Mouse (Mus musculus) MEL (cell line): ENCODE measurements around the gene Tuba1a. TPM values are rescaled to one million over a fixed set of nuclear protein-coding genes. Genes with fewer than 3 reads are reported as not detected.

Source experiments
- DNase-seq: peaks from one replicate; pipeline ENCODE4 v3.0.0; 2011; ENCODE audit warnings: low read depth, low spot score
- H3K27ac ChIP-seq: 2 replicates; pipeline ENCODE4 v1.5.1; 2012; ENCODE audit warnings: low read depth, mild to moderate bottlenecking, control low read depth, low read length, moderate library complexity; ENCODE audit not compliant: control insufficient read depth
- H3K27me3 ChIP-seq, 2 experiments: fragments of 150-350 bp in 1 of 2; sonication (generic) in 1 of 2; 2 replicates each; pipeline ENCODE4 v1.6.1; 2012; ENCODE audit warnings: low read length in 2 of 2, mild to moderate bottlenecking in 2 of 2, improper control_type of control experiment in 1 of 2, moderate library complexity in 1 of 2; ENCODE audit not compliant: insufficient read depth in 2 of 2, control insufficient read depth in 1 of 2
- H3K36me3 ChIP-seq, 2 experiments: 2 replicates each; pipeline ENCODE4 v1.6.1; 2012 to 2014; ENCODE audit warnings: low read length in 2 of 2, improper control_type of control experiment in 1 of 2, inconsistent platforms in 1 of 2, mild to moderate bottlenecking in 1 of 2; ENCODE audit not compliant: insufficient read depth in 2 of 2, control insufficient read depth in 1 of 2
- H3K4me1 ChIP-seq, 2 experiments: fragments of 150-350 bp in 1 of 2; sonication (generic) in 1 of 2; 2 replicates each; pipeline ENCODE4 v1.6.1; 2012; ENCODE audit warnings: low read length in 2 of 2, improper control_type of control experiment in 1 of 2, mild to moderate bottlenecking in 1 of 2; ENCODE audit not compliant: insufficient read depth in 2 of 2, control insufficient read depth in 1 of 2
- H3K4me3 ChIP-seq, 2 experiments: fragments of 150-350 bp in 1 of 2; sonication (generic) in 1 of 2; 2 replicates each; pipeline ENCODE4 v1.5.1; 2012; ENCODE audit warnings: low read depth in 2 of 2, low read length in 2 of 2, mild to moderate bottlenecking in 2 of 2, moderate library complexity in 2 of 2, control low read depth in 1 of 2, improper control_type of control experiment in 1 of 2; ENCODE audit not compliant: control insufficient read depth in 1 of 2, insufficient read depth in 1 of 2
- H3K79me2 ChIP-seq: 2 replicates; pipeline ENCODE4 v1.6.1; 2012; ENCODE audit warnings: mild to moderate bottlenecking, low read length, moderate library complexity; ENCODE audit not compliant: control insufficient read depth, poor library complexity, insufficient read depth
- H3K9ac ChIP-seq: 2 replicates; pipeline ENCODE4 v1.6.1; 2012; ENCODE audit warnings: low read depth, mild to moderate bottlenecking, control low read depth, low read length, moderate library complexity; ENCODE audit not compliant: control insufficient read depth, poor library complexity, severe bottlenecking
- H3K9me3 ChIP-seq: fragments of 150-350 bp; sonication (generic); replicated peaks from 2 replicates; pipeline ENCODE4 v1.6.1; 2012; ENCODE audit warnings: mild to moderate bottlenecking, low read length, improper control_type of control experiment, moderate library complexity; ENCODE audit not compliant: insufficient read depth
- BHLHE40 ChIP-seq: IDR thresholded peaks from 2 replicates; pipeline ENCODE4 v1.6.1; 2012; ENCODE audit warnings: low read depth, mild to moderate bottlenecking, inconsistent platforms, low read length, improper control_type of control experiment, borderline replicate concordance
- CHD1 ChIP-seq: IDR thresholded peaks from 2 replicates; pipeline ENCODE4 v1.6.1; 2012; ENCODE audit warnings: low read depth, mild to moderate bottlenecking, inconsistent platforms, low read length, improper control_type of control experiment
- CHD2 ChIP-seq: IDR thresholded peaks from 2 replicates; pipeline ENCODE4 v1.6.1; 2011; ENCODE audit warnings: low read length, improper control_type of control experiment
- CTCF ChIP-seq, 3 experiments: IDR thresholded peaks in 2 of 3; conservative IDR thresholded peaks in 1 of 3; 2 replicates each; pipeline ENCODE4 v1.5.1; 2011 to 2012; ENCODE audit warnings: low read length in 3 of 3, low read depth in 2 of 3, mild to moderate bottlenecking in 2 of 3, improper control_type of control experiment in 1 of 3, inconsistent platforms in 1 of 3, mixed read lengths in 1 of 3, moderate library complexity in 1 of 3; ENCODE audit not compliant: control insufficient read depth in 1 of 3, insufficient read depth in 1 of 3, poor library complexity in 1 of 3, severe bottlenecking in 1 of 3
- ELF1 ChIP-seq: IDR thresholded peaks from 2 replicates; pipeline ENCODE4 v1.6.1; 2014; ENCODE audit warnings: low read depth, mild to moderate bottlenecking, inconsistent platforms, low read length, improper control_type of control experiment, moderate library complexity
- EP300 ChIP-seq, 2 experiments: IDR thresholded peaks; 2 replicates each; pipeline ENCODE4 v1.6.1; 2011; ENCODE audit warnings: improper control_type of control experiment in 2 of 2, low read length in 2 of 2, low read depth in 1 of 2, mild to moderate bottlenecking in 1 of 2
- ETS1 ChIP-seq: IDR thresholded peaks from 2 replicates; pipeline ENCODE4 v1.6.1; 2012; ENCODE audit warnings: low read depth, mild to moderate bottlenecking, inconsistent platforms, low read length, improper control_type of control experiment, moderate library complexity
- HCFC1 ChIP-seq: IDR thresholded peaks from 2 replicates; pipeline ENCODE4 v1.6.1; 2012; ENCODE audit warnings: low read depth, mild to moderate bottlenecking, inconsistent platforms, low read length, improper control_type of control experiment, moderate library complexity
- MAZ ChIP-seq: IDR thresholded peaks from 2 replicates; pipeline ENCODE4 v1.6.1; 2012; ENCODE audit warnings: low read depth, mild to moderate bottlenecking, inconsistent platforms, low read length, improper control_type of control experiment
- MXI1 ChIP-seq: IDR thresholded peaks from 2 replicates; pipeline ENCODE4 v1.6.1; 2011; ENCODE audit warnings: mild to moderate bottlenecking, low read depth, low read length, improper control_type of control experiment
- MYB ChIP-seq: IDR thresholded peaks from 2 replicates; pipeline ENCODE4 v1.6.1; 2011; ENCODE audit warnings: mild to moderate bottlenecking, low read depth, low read length, improper control_type of control experiment
- NELFE ChIP-seq: IDR thresholded peaks from 2 replicates; pipeline ENCODE4 v1.6.1; 2011; ENCODE audit warnings: low read depth, low read length, improper control_type of control experiment
- NRF1 ChIP-seq: IDR thresholded peaks from 2 replicates; pipeline ENCODE4 v1.6.1; 2014; ENCODE audit warnings: low read depth, mild to moderate bottlenecking, inconsistent platforms, low read length, improper control_type of control experiment, moderate library complexity; ENCODE audit not compliant: poor library complexity, insufficient read depth, severe bottlenecking
- POLR2AphosphoS2 ChIP-seq: IDR thresholded peaks from 2 replicates; pipeline ENCODE4 v1.6.1; 2011; ENCODE audit warnings: low read length, improper control_type of control experiment
- POLR2AphosphoS5 ChIP-seq: IDR thresholded peaks from 2 replicates; pipeline ENCODE4 v1.6.1; 2012; ENCODE audit warnings: low read depth, borderline replicate concordance, mild to moderate bottlenecking, inconsistent platforms, low read length, moderate library complexity, mixed read lengths
- RCOR1 ChIP-seq: IDR thresholded peaks from 2 replicates; pipeline ENCODE4 v1.6.1; 2012; ENCODE audit warnings: low read depth, mild to moderate bottlenecking, inconsistent platforms, low read length, improper control_type of control experiment
- SIN3A ChIP-seq: IDR thresholded peaks from 2 replicates; pipeline ENCODE4 v1.6.1; 2012; ENCODE audit warnings: low read length, improper control_type of control experiment, inconsistent platforms
- SMC3 ChIP-seq: IDR thresholded peaks from 2 replicates; pipeline ENCODE4 v1.6.1; 2011; ENCODE audit warnings: low read depth, low read length, improper control_type of control experiment
- TCF12 ChIP-seq: IDR thresholded peaks from 2 replicates; pipeline ENCODE4 v1.6.1; 2014; ENCODE audit warnings: low read depth, mild to moderate bottlenecking, inconsistent platforms, low read length, improper control_type of control experiment, moderate library complexity
- USF1 ChIP-seq: IDR thresholded peaks from 2 replicates; pipeline ENCODE4 v1.6.1; 2014; ENCODE audit warnings: low read depth, mild to moderate bottlenecking, inconsistent platforms, low read length, improper control_type of control experiment, moderate library complexity
- USF2 ChIP-seq, 2 experiments: IDR thresholded peaks; 2 replicates each; pipeline ENCODE4 v1.6.1; 2011 to 2012; ENCODE audit warnings: improper control_type of control experiment in 2 of 2, low read length in 2 of 2, borderline replicate concordance in 1 of 2, inconsistent platforms in 1 of 2, low read depth in 1 of 2, mild to moderate bottlenecking in 1 of 2; ENCODE audit not compliant: insufficient read depth in 1 of 2
- ZC3H11A ChIP-seq: IDR thresholded peaks from 2 replicates; pipeline ENCODE4 v1.6.1; 2012; ENCODE audit warnings: low read depth, mild to moderate bottlenecking, inconsistent platforms, low read length, improper control_type of control experiment
- ZMIZ1 ChIP-seq: IDR thresholded peaks from 2 replicates; pipeline ENCODE4 v1.6.1; 2012; ENCODE audit warnings: low read depth, mild to moderate bottlenecking, inconsistent platforms, low read length, improper control_type of control experiment, moderate library complexity
- ZNF384 ChIP-seq: IDR thresholded peaks from 2 replicates; pipeline ENCODE4 v1.6.1; 2012; ENCODE audit warnings: low read depth, mild to moderate bottlenecking, inconsistent platforms, low read length, improper control_type of control experiment
- polyA plus RNA-seq, 2 experiments: library from polyadenylated mRNA; stranded (reverse) in 1 of 2; unstranded in 1 of 2; fragments of >175 nt in 1 of 2; fragments of >200 nt in 1 of 2; gene quantifications; 2 replicates each; pipeline versions ENCODE4 v1.2.1 to v1.2.4; 2012; ENCODE audit warnings: low replicate concordance in 2 of 2, low read depth in 1 of 2; ENCODE audit not compliant: insufficient read length in 2 of 2, insufficient read depth in 1 of 2, missing spikeins in 1 of 2
- total RNA-seq: library from RNA; depleted of rRNA; stranded (reverse); fragments of 300-350 nt; gene quantifications from 2 replicates; pipeline ENCODE4 v1.2.3, GENCODE M21; 2012

Gene Tuba1a
- total and polyA plus RNA-seq, 3 experiments: 83.6 to 112 TPM; not detected in 1

GRCm38 (mm10) chr15:98971111-98971510 lies 17.6 kb upstream of the Tuba1a start:
- Histone ChIP-seq H3K27me3 (peaks cover 10 to 11% of the 10 kb centered on the region in 2 experiments; a peak in 3 of 4 replicates), H3K79me2 (no peaks in the 10 kb centered on the region), H3K36me3 (no peaks in the 10 kb centered on the region), H3K4me1 (no peaks in the 10 kb centered on the region), H3K27ac (no peak overlapping the region), H3K4me3 (no peak overlapping the region), H3K9me3 (no peaks in the 10 kb centered on the region), H3K9ac (no peak overlapping the region)
- TF ChIP-seq CHD1 (no peak), MXI1 (no peak), MAZ (no peak), POLR2AphosphoS2 (no peak), RCOR1 (no peak), ETS1 (no peak)
- DNase-seq: no peak

GRCm38 (mm10) chr15:98969372-98970101 lies 16.0 kb upstream of the Tuba1a start:
- Histone ChIP-seq H3K27me3 (peaks cover 7 to 10% of the 10 kb centered on the region in 2 experiments; a peak in 3 of 4 replicates), H3K27ac (no peak overlapping the region), H3K9ac (no peak overlapping the region), H3K4me3 (no peak overlapping the region), H3K79me2 (no peaks in the 10 kb centered on the region), H3K4me1 (no peaks in the 10 kb centered on the region), H3K9me3 (no peaks in the 10 kb centered on the region), H3K36me3 (no peaks in the 10 kb centered on the region)
- no peak for TF ChIP-seq ELF1
- TF ChIP-seq ZC3H11A: no peak
- no peak for TF ChIP-seq BHLHE40
- no peak for TF ChIP-seq HCFC1
- TF ChIP-seq EP300 (IDR thresholded peaks at IDR 0.05; ENCODE audit: low read depth in 1 of 2, low read length in 2 of 2): no peak
- TF ChIP-seq MYB: no peak
- no peak for DNase-seq

GRCm38 (mm10) chr15:98968701-98969371 lies 15.3 kb upstream of the Tuba1a start:
- H3K9ac ChIP-seq: no peak overlapping the region
- peaks cover 7 to 10% of the 10 kb centered on the region in 2 experiments; a peak in 3 of 4 replicates for H3K27me3 ChIP-seq
- H3K36me3 ChIP-seq: no peaks in the 10 kb centered on the region
- no peaks in the 10 kb centered on the region for H3K9me3 ChIP-seq
- no peak overlapping the region for H3K27ac ChIP-seq
- H3K4me3 ChIP-seq: no peak overlapping the region
- no peak for DNase-seq
- H3K79me2 ChIP-seq: no peaks in the 10 kb centered on the region
- H3K4me1 ChIP-seq: no peaks in the 10 kb centered on the region
- TF ChIP-seq NRF1 (no peak), TCF12 (no peak), EP300 (IDR thresholded peaks at IDR 0.05; ENCODE audit: low read depth in 1 of 2, low read length in 2 of 2) (no peak), ZMIZ1 (no peak), MAZ (no peak), ZC3H11A (no peak), POLR2AphosphoS5 (no peak), CTCF (IDR thresholded peaks at IDR 0.05 in 2 of 3, conservative IDR thresholded peaks at IDR 0.05 in 1 of 3; ENCODE audit: control insufficient read depth in 1 of 3, insufficient read depth in 1 of 3, low read depth in 2 of 3, low read length in 3 of 3, poor library complexity in 1 of 3, severe bottlenecking in 1 of 3) (no peak), CHD2 (no peak), ZNF384 (no peak), NELFE (no peak), SMC3 (no peak), SIN3A (no peak), USF1 (no peak), USF2 (IDR thresholded peaks at IDR 0.05; ENCODE audit: borderline replicate concordance in 1 of 2, insufficient read depth in 1 of 2, low read depth in 1 of 2, low read length in 2 of 2) (no peak), RCOR1 (no peak)
